Mouse (Mus musculus): ENCODE data around the gene Rcn3. TPM values are rescaled to one million over a fixed set of nuclear protein-coding genes. Genes with fewer than 3 reads are reported as not detected.

Gene Rcn3
- polyA plus RNA-seq, 1 experiment from 2014 or later: 260 TPM

- Histone ChIP-seq H3K36me3 (ENCODE audit: control insufficient read depth, insufficient read depth, low read length) (peaks cover 57% of the 10 kb centered on the region), H3K4me1 (ENCODE audit: control insufficient read depth, insufficient read depth, low read length) (peaks cover 19% of the 10 kb centered on the region), H3K4me3 (ENCODE audit: low read length) (no peak overlapping the region), H3K27me3 (replicated peaks; ENCODE audit: control insufficient read depth, insufficient read depth, low read length) (no peaks in the 10 kb centered on the region), H3K27ac (ENCODE audit: low read length) (no peak overlapping the region), H3K9me3 (ENCODE audit: control insufficient read depth, low read length) (no peaks in the 10 kb centered on the region), H3K9ac (ENCODE audit: low read depth, low read length) (no peak overlapping the region), H3K4me2 (ENCODE audit: low read depth, low read length) (no peak overlapping the region)
- 91% methylated on average over 38 of the region's 38 CpGs for WGBS
- no peak for ATAC-seq
Observed at GRCm38 (mm10) chr7:45048001-45048890, 43.8 kb downstream of the Rcn3 start.

- ATAC-seq: no peak
- Histone ChIP-seq H3K4me1 (ENCODE audit: control insufficient read depth, insufficient read depth, low read length) (peaks cover 19% of the 10 kb centered on the region), H3K9me3 (ENCODE audit: control insufficient read depth, low read length) (no peaks in the 10 kb centered on the region), H3K4me2 (ENCODE audit: low read depth, low read length) (no peak overlapping the region), H3K36me3 (ENCODE audit: control insufficient read depth, insufficient read depth, low read length) (peaks cover 63% of the 10 kb centered on the region), H3K9ac (ENCODE audit: low read depth, low read length) (no peak overlapping the region), H3K4me3 (ENCODE audit: low read length) (no peak overlapping the region), H3K27me3 (replicated peaks; ENCODE audit: control insufficient read depth, insufficient read depth, low read length) (no peaks in the 10 kb centered on the region), H3K27ac (ENCODE audit: low read length) (no peak overlapping the region)
- WGBS: 93% methylated on average over 14 of the region's 14 CpGs
Observed at GRCm38 (mm10) chr7:45047491-45047890, 44.5 kb downstream of the Rcn3 start.

GRCm38 (mm10) chr7:45046853-45047350 is 45.1 kb downstream of the Rcn3 start:
- 95% methylated on average over 26 of the region's 26 CpGs for WGBS

GRCm38 (mm10) chr7:45045741-45046140 is 46.3 kb downstream of the Rcn3 start:
- 95% methylated on average over 22 of the region's 22 CpGs for WGBS
- H3K9ac ChIP-seq (ENCODE audit: low read depth, low read length): no peak overlapping the region
- no peaks in the 10 kb centered on the region for H3K27me3 ChIP-seq (replicated peaks; ENCODE audit: control insufficient read depth, insufficient read depth, low read length)
- no peak for ATAC-seq
- H3K4me3 ChIP-seq (ENCODE audit: low read length): no peak overlapping the region
- no peaks in the 10 kb centered on the region for H3K9me3 ChIP-seq (ENCODE audit: control insufficient read depth, low read length)
- H3K4me1 ChIP-seq (ENCODE audit: control insufficient read depth, insufficient read depth, low read length): peaks cover 5% of the 10 kb centered on the region
- H3K36me3 ChIP-seq (ENCODE audit: control insufficient read depth, insufficient read depth, low read length): peaks cover 71% of the 10 kb centered on the region
- H3K27ac ChIP-seq (ENCODE audit: low read length): no peak overlapping the region
- H3K4me2 ChIP-seq (ENCODE audit: low read depth, low read length): no peak overlapping the region

More at GRCm38 (mm10) chr7:45046853-45047350, 45.1 kb downstream of the Rcn3 start:
- Histone ChIP-seq H3K36me3 (ENCODE audit: control insufficient read depth, insufficient read depth, low read length) (peaks cover 67% of the 10 kb centered on the region), H3K27ac (ENCODE audit: low read length) (no peak overlapping the region), H3K4me3 (ENCODE audit: low read length) (no peak overlapping the region), H3K9me3 (ENCODE audit: control insufficient read depth, low read length) (no peaks in the 10 kb centered on the region), H3K27me3 (replicated peaks; ENCODE audit: control insufficient read depth, insufficient read depth, low read length) (no peaks in the 10 kb centered on the region), H3K4me2 (ENCODE audit: low read depth, low read length) (no peak overlapping the region), H3K9ac (ENCODE audit: low read depth, low read length) (no peak overlapping the region), H3K4me1 (ENCODE audit: control insufficient read depth, insufficient read depth, low read length) (peaks cover 16% of the 10 kb centered on the region)
- ATAC-seq: no peak

GRCm38 (mm10) chr7:45043307-45043706 is 48.7 kb downstream of the Rcn3 start:
- H3K27ac ChIP-seq (ENCODE audit: low read length): no peak overlapping the region
- WGBS: 91% methylated on average over 14 of the region's 14 CpGs
- no peak for ATAC-seq

GRCm38 (mm10) chr7:45040851-45041250 is 51.2 kb downstream of the Rcn3 start:
- no peak for ATAC-seq
- H3K27me3 ChIP-seq (replicated peaks; ENCODE audit: control insufficient read depth, insufficient read depth, low read length): no peaks in the 10 kb centered on the region

More at GRCm38 (mm10) chr7:45043307-45043706, 48.7 kb downstream of the Rcn3 start:
- H3K9ac ChIP-seq (ENCODE audit: low read depth, low read length): no peak overlapping the region
- H3K4me1 ChIP-seq (ENCODE audit: control insufficient read depth, insufficient read depth, low read length): no peaks in the 10 kb centered on the region
- no peak overlapping the region for H3K4me2 ChIP-seq (ENCODE audit: low read depth, low read length)
- H3K9me3 ChIP-seq (ENCODE audit: control insufficient read depth, low read length): no peaks in the 10 kb centered on the region
- H3K36me3 ChIP-seq (ENCODE audit: control insufficient read depth, insufficient read depth, low read length): peaks cover 71% of the 10 kb centered on the region
- H3K4me3 ChIP-seq (ENCODE audit: low read length): no peak overlapping the region
- H3K27me3 ChIP-seq (replicated peaks; ENCODE audit: control insufficient read depth, insufficient read depth, low read length): no peaks in the 10 kb centered on the region

GRCm38 (mm10) chr7:45038411-45038810 is 53.6 kb downstream of the Rcn3 start:
- H3K4me2 ChIP-seq (ENCODE audit: low read depth, low read length): no peak overlapping the region
- H3K27ac ChIP-seq (ENCODE audit: low read length): no peak overlapping the region
- H3K27me3 ChIP-seq (replicated peaks; ENCODE audit: control insufficient read depth, insufficient read depth, low read length): no peaks in the 10 kb centered on the region
- 0 out of 2 replicates have a peak, but pooled peaks have one; percentile 27 for ATAC-seq
- no peaks in the 10 kb centered on the region for H3K9me3 ChIP-seq (ENCODE audit: control insufficient read depth, low read length)
- WGBS: 91% methylated on average over 9 of the region's 9 CpGs
- H3K36me3 ChIP-seq (ENCODE audit: control insufficient read depth, insufficient read depth, low read length): peaks cover 53% of the 10 kb centered on the region
- H3K9ac ChIP-seq (ENCODE audit: low read depth, low read length): no peak overlapping the region
- H3K4me3 ChIP-seq (ENCODE audit: low read length): no peak overlapping the region
- H3K4me1 ChIP-seq (ENCODE audit: control insufficient read depth, insufficient read depth, low read length): no peaks in the 10 kb centered on the region

More at GRCm38 (mm10) chr7:45040851-45041250, 51.2 kb downstream of the Rcn3 start:
- no peaks in the 10 kb centered on the region for H3K9me3 ChIP-seq (ENCODE audit: control insufficient read depth, low read length)
- H3K4me3 ChIP-seq (ENCODE audit: low read length): no peak overlapping the region
- no peaks in the 10 kb centered on the region for H3K4me1 ChIP-seq (ENCODE audit: control insufficient read depth, insufficient read depth, low read length)
- 97% methylated on average over 9 of the region's 9 CpGs for WGBS
- no peak overlapping the region for H3K27ac ChIP-seq (ENCODE audit: low read length)
- H3K4me2 ChIP-seq (ENCODE audit: low read depth, low read length): no peak overlapping the region
- no peak overlapping the region for H3K9ac ChIP-seq (ENCODE audit: low read depth, low read length)
- H3K36me3 ChIP-seq (ENCODE audit: control insufficient read depth, insufficient read depth, low read length): peaks cover 55% of the 10 kb centered on the region

- Histone ChIP-seq H3K36me3 (ENCODE audit: control insufficient read depth, insufficient read depth, low read length) (peaks cover 53% of the 10 kb centered on the region), H3K9me3 (ENCODE audit: control insufficient read depth, low read length) (no peaks in the 10 kb centered on the region), H3K9ac (ENCODE audit: low read depth, low read length) (no peak overlapping the region), H3K4me2 (ENCODE audit: low read depth, low read length) (no peak overlapping the region), H3K27ac (ENCODE audit: low read length) (no peak overlapping the region), H3K27me3 (replicated peaks; ENCODE audit: control insufficient read depth, insufficient read depth, low read length) (no peaks in the 10 kb centered on the region), H3K4me1 (ENCODE audit: control insufficient read depth, insufficient read depth, low read length) (no peaks in the 10 kb centered on the region), H3K4me3 (ENCODE audit: low read length) (no peak overlapping the region)
- 0 out of 2 replicates have a peak, but pooled peaks have one; percentile 47 for ATAC-seq
- 68% methylated on average over 7 of the region's 7 CpGs for WGBS
Observed at GRCm38 (mm10) chr7:45037720-45038361, 54.2 kb downstream of the Rcn3 start.

GRCm38 (mm10) chr7:45036702-45037101 is 55.3 kb downstream of the Rcn3 start:
- no peak for ATAC-seq
- H3K4me3 ChIP-seq (ENCODE audit: low read length): no peak overlapping the region
- 85% methylated on average over 11 of the region's 11 CpGs for WGBS
- no peaks in the 10 kb centered on the region for H3K4me1 ChIP-seq (ENCODE audit: control insufficient read depth, insufficient read depth, low read length)
- H3K27ac ChIP-seq (ENCODE audit: low read length): no peak overlapping the region
- H3K9me3 ChIP-seq (ENCODE audit: control insufficient read depth, low read length): no peaks in the 10 kb centered on the region
- no peak overlapping the region for H3K4me2 ChIP-seq (ENCODE audit: low read depth, low read length)
- H3K9ac ChIP-seq (ENCODE audit: low read depth, low read length): no peak overlapping the region
- H3K27me3 ChIP-seq (replicated peaks; ENCODE audit: control insufficient read depth, insufficient read depth, low read length): no peaks in the 10 kb centered on the region
- H3K36me3 ChIP-seq (ENCODE audit: control insufficient read depth, insufficient read depth, low read length): peaks cover 53% of the 10 kb centered on the region
